Mouse (Mus musculus): ENCODE measurements around the gene Ttll9.

GRCm38 (mm10) chr2:152916111-152916510 lies 46.2 kb upstream of the Ttll9 start:
- no peak for TF ChIP-seq CTCF (IDR thresholded peaks at IDR 0.05; ENCODE audit: borderline replicate concordance, extremely low read depth, insufficient read depth, insufficient read length)
- TF ChIP-seq POLR2A (IDR thresholded peaks at IDR 0.05; ENCODE audit: borderline replicate concordance, extremely low read depth, insufficient read depth, insufficient read length, poor library complexity, severe bottlenecking) = no peak

All from brain, embryonic 14.5 days (tissue).